Mouse (Mus musculus): ENCODE measurements around the gene Bbc3.

DNA sequence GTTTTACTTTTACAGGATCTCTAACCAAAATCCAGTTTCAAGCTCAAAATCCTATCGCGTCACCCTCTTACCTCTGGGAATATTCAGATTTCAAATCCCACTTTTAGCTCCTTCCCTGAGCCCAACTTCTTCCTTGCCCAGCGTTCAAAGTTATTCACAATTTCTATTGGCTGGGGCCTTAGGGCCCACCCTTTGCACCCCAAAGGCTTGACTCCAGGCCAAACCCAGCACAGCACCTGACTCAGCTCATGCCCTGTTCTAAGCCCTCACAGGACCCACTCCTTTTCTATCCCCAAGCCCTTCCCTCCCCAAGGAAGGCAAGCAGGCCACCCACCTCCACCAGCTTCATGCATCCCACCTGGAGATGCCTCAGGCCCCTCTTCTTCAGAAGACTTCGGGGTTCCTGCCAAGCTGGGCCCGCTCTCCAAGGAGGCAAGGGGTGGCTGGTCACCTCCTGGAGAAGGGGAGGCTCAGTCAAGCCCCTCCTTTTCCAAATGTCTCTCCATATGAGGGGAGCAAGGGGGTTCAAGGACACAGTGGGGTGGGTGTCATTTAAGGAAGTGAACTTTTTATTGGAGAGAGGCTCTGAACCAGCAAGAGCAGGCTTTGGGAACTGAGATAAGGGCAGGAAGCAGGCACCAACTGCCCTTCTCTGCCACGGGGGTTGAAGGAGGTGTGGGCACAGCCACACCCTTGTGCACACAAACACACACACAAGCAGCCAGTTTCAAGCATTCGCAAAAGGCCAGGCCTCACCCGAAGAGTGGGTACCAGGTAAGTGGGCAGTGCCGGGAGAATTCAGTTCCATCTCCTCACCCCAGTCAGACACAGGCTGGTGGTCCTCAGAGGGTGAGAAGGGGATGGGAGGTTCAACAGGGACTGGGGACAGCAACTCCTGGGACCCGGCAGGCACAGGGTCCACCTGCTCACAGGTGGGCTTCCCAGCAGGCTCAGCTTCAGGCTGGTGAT lies 33.0 kb upstream of the Bbc3 start:
- TF ChIP-seq CTCF (IDR thresholded peaks at IDR 0.05; ENCODE audit: extremely low read depth, insufficient read length, insufficient replicate concordance, low read depth, low read length), result no peak
- TF ChIP-seq POLR2A (IDR thresholded peaks at IDR 0.05; ENCODE audit: low read depth, low read length), result no peak

Data from small intestine, adult 2 months (tissue).